Mouse (Mus musculus) myocyte (in vitro differentiated cells): ENCODE results near the gene Upk3b.

Source experiments
- CEBPB ChIP-seq: IDR thresholded peaks from 2 replicates; pipeline ENCODE4 v1.6.1; 2011; ENCODE audit warnings: mild to moderate bottlenecking, moderate library complexity; ENCODE audit not compliant: poor library complexity, insufficient read depth, severe bottlenecking
- MAX ChIP-seq: IDR thresholded peaks from one replicate; pipeline ENCODE4 v1.6.1; 2011; ENCODE audit warnings: low read depth, mild to moderate bottlenecking, control low read depth
- MYOD1 ChIP-seq, 3 experiments: IDR thresholded peaks; one replicate each; pipeline ENCODE4 v1.6.1; 2011; ENCODE audit warnings: control low read depth in 2 of 3, low read depth in 2 of 3, mild to moderate bottlenecking in 2 of 3, moderate library complexity in 1 of 3; ENCODE audit not compliant: insufficient read length in 2 of 3, control insufficient read depth in 1 of 3
- MYOG ChIP-seq, 3 experiments: IDR thresholded peaks; one replicate each; pipeline ENCODE4 v1.6.1; 2011; ENCODE audit warnings: control low read depth in 2 of 3, low read depth in 2 of 3, mild to moderate bottlenecking in 2 of 3; ENCODE audit not compliant: insufficient read length in 2 of 3, control insufficient read depth in 1 of 3, insufficient read depth in 1 of 3
- POLR2A ChIP-seq: IDR thresholded peaks from one replicate; pipeline ENCODE4 v1.6.1; 2011; ENCODE audit warnings: low read depth, mild to moderate bottlenecking, control low read depth, moderate library complexity; ENCODE audit not compliant: insufficient read length
- POLR2AphosphoS2 ChIP-seq: IDR thresholded peaks from one replicate; pipeline ENCODE4 v1.6.1; 2011; ENCODE audit warnings: low read depth, control low read depth; ENCODE audit not compliant: insufficient read length
- SRF ChIP-seq: IDR thresholded peaks from one replicate; pipeline ENCODE4 v1.6.1; 2011; ENCODE audit warnings: low read depth; ENCODE audit not compliant: control insufficient read depth, insufficient read length
- TCF12 ChIP-seq: IDR thresholded peaks from one replicate; pipeline ENCODE4 v1.6.1; 2011; ENCODE audit warnings: mild to moderate bottlenecking, control low read depth; ENCODE audit not compliant: poor library complexity, insufficient read depth, severe bottlenecking
- TCF3 ChIP-seq: IDR thresholded peaks from one replicate; pipeline ENCODE4 v1.6.1; 2011; ENCODE audit warnings: low read depth, control low read depth; ENCODE audit not compliant: insufficient read length
- USF1 ChIP-seq: IDR thresholded peaks from one replicate; pipeline ENCODE4 v1.6.1; 2011; ENCODE audit warnings: low read depth, mild to moderate bottlenecking, control low read depth, moderate library complexity

- TF ChIP-seq USF1 (no peak), POLR2A (no peak), TCF12 (no peak), MYOG (IDR thresholded peaks at IDR 0.05; ENCODE audit: control insufficient read depth in 1 of 3, insufficient read depth in 1 of 3, insufficient read length in 2 of 3, low read depth in 2 of 3) (no peak), TCF3 (no peak), POLR2AphosphoS2 (no peak), CEBPB (no peak), MYOD1 (IDR thresholded peaks at IDR 0.05; ENCODE audit: control insufficient read depth in 1 of 3, insufficient read length in 2 of 3, low read depth in 2 of 3) (no peak), SRF (no peak), MAX (no peak)
Observed at GRCm38 (mm10) chr5:136076284-136076683, 38.0 kb downstream of the Upk3b start.
